Mouse (Mus musculus) heart, embryonic 12.5 days (tissue): ENCODE data around the gene Fdx1l. TPM values are rescaled to one million over a fixed set of nuclear protein-coding genes. Genes with fewer than 3 reads are reported as not detected.
"Not testable (repeated sequence)": the region's sequence is repeated elsewhere in the genome, so short reads cannot be mapped to it uniquely, and the experiment has no call there.

Source experiments
- ATAC-seq: fragments of 200-750 bp; cut with Nextera tagmentation; 2 replicates; pipeline ENCODE4 v1.8.0; 2017; ENCODE audit warnings: moderate TSS enrichment, moderate library complexity; ENCODE audit not compliant: insufficient number of reproducible peaks, low FRiP score
- H3K27ac ChIP-seq: fragments of 300-500 bp; sonication (generic); 2 replicates; pipeline ENCODE4 v1.5.1; 2016; ENCODE audit warnings: mild to moderate bottlenecking, moderate library complexity; ENCODE audit not compliant: poor library complexity, severe bottlenecking
- H3K27me3 ChIP-seq: fragments of 300-500 bp; sonication (generic); replicated peaks from 2 replicates; pipeline ENCODE4 v1.6.1; 2016; ENCODE audit warnings: mild to moderate bottlenecking, moderate library complexity
- H3K36me3 ChIP-seq: fragments of 300-500 bp; sonication (generic); 2 replicates; pipeline ENCODE4 v1.6.1; 2016; ENCODE audit warnings: mild to moderate bottlenecking, moderate library complexity
- H3K4me1 ChIP-seq: fragments of 300-500 bp; sonication (generic); replicated peaks from 2 replicates; pipeline ENCODE4 v1.6.1; 2016; ENCODE audit warnings: mild to moderate bottlenecking
- H3K4me2 ChIP-seq: fragments of 300-500 bp; sonication (generic); 2 replicates; pipeline ENCODE4 v1.6.1; 2016; ENCODE audit warnings: mild to moderate bottlenecking, moderate library complexity
- H3K4me3 ChIP-seq: fragments of 300-500 bp; sonication (generic); 2 replicates; pipeline ENCODE4 v1.5.1; 2016; ENCODE audit warnings: mild to moderate bottlenecking
- H3K9ac ChIP-seq: fragments of 300-500 bp; sonication (generic); 2 replicates; pipeline ENCODE4 v1.6.1; 2016; ENCODE audit warnings: mild to moderate bottlenecking, moderate library complexity
- H3K9me3 ChIP-seq: fragments of 300-500 bp; sonication (generic); replicated peaks from 2 replicates; pipeline ENCODE4 v1.6.1; 2016; ENCODE audit warnings: mild to moderate bottlenecking, moderate library complexity
- WGBS: fragments of 180-500 bp; shearing (Covaris S2); methylation state at CpG from one replicate; pipeline ENCODE4 v1.1.7; 2016; 5-methylcytosine and 5-hydroxymethylcytosine counted together
- polyA plus RNA-seq: library from polyadenylated mRNA; unstranded; fragments of >200 nt; fragmentation: Nextera tagmentation; extraction: Ambion mirVana; gene quantifications from 2 replicates; pipeline ENCODE4 v1.2.1, GENCODE M21; 2016

Fdx1l gene
- polyA plus RNA-seq, 1 experiment from 2014 or later: 47.7 TPM

GRCm38 (mm10) chr9:21072641-21073040 lies 773 bp downstream of the Fdx1l start:
- Histone ChIP-seq H3K27ac (0 out of 2 replicates have a peak overlapping the region, but pooled peaks have one; percentile 60), H3K4me3 (peak overlapping the region; percentile 74), H3K4me1 (peaks cover 7% of the 10 kb centered on the region), H3K9ac (peak overlapping the region; percentile 94), H3K27me3 (no peaks in the 10 kb centered on the region), H3K9me3 (no peaks in the 10 kb centered on the region), H3K4me2 (peak overlapping the region; percentile 68), H3K36me3 (peaks cover 61% of the 10 kb centered on the region)
- WGBS: 8% methylated on average over 4 of the region's 4 CpGs
- no peak for ATAC-seq

DNA sequence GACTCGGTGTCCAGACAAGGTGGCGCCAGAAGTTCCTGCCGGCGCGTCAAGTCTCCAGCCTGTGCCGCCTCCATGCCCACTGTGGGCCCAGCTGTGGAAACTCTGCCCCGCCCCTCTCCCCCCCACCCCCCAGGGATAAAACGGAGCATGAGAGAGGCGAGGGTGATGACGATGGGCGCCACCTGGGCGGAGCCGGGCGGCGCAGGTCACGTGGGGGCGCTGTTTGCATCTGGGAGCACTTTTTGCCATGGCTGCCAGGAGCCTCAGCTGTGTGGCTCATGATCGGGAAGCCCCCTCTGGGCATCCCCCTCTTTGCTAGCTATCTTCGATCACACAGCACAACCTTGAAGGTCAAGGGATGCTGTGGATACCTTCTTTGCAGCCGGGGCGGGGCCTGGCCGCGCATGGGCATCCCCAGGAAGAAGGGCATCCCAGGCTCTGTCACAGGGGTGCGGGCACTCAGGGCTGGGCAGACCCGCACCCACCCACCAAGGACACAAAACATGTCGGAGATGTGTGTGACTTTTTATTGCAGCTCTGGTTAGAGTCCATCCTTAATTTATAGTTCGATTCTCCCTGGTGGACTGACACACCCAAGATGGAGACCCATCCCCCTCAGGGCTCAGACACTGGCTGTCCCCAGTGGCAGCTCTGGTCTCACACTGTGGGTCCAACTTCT lies 6.3 kb downstream of the Fdx1l start, which contains the start of gene Zglp1:
Gene Zglp1 (minus strand): TSS at position 88 of the 679 bp plus-strand sequence.
- peaks cover 66% of the 10 kb centered on the region for H3K36me3 ChIP-seq
- WGBS: 79% methylated on average over 27 of the region's 27 CpGs
- peaks cover under 1% of the 10 kb centered on the region for H3K4me1 ChIP-seq
- no peaks in the 10 kb centered on the region for H3K27me3 ChIP-seq
- H3K9me3 ChIP-seq: no peaks in the 10 kb centered on the region
- H3K27ac ChIP-seq: no peak within 1 kb of the TSS
- H3K4me3 ChIP-seq: no peak within 1 kb of the TSS
- ATAC-seq: no peak; the same call in 1 of the 2 replicates
- no peak within 1 kb of the TSS for H3K9ac ChIP-seq
- H3K4me2 ChIP-seq: no peak within 1 kb of the TSS

GRCm38 (mm10) chr9:21062928-21063327 lies 10.5 kb downstream of the Fdx1l start:
- Histone ChIP-seq H3K4me1 (no peaks in the 10 kb centered on the region), H3K9ac (no peak overlapping the region), H3K9me3 (0 out of 2 replicates have a peak, but pooled peaks cover 2% of the 10 kb centered on the region), H3K27me3 (no peaks in the 10 kb centered on the region), H3K4me2 (no peak overlapping the region), H3K4me3 (no peak overlapping the region), H3K27ac (no peak overlapping the region), H3K36me3 (peaks cover 48% of the 10 kb centered on the region)
- 85% methylated on average over 2 of the region's 2 CpGs for WGBS
- no peak for ATAC-seq

GRCm38 (mm10) chr9:21051578-21051977 lies 21.8 kb downstream of the Fdx1l start:
- no peak overlapping the region for H3K4me2 ChIP-seq
- no peak overlapping the region for H3K27ac ChIP-seq
- no peaks in the 10 kb centered on the region for H3K36me3 ChIP-seq
- no peak overlapping the region for H3K9ac ChIP-seq
- peaks cover 5% of the 10 kb centered on the region; the same call in 1 of the 2 replicates for H3K27me3 ChIP-seq
- no peak overlapping the region for H3K4me3 ChIP-seq
- 56% methylated on average over 10 of the region's 10 CpGs for WGBS
- H3K9me3 ChIP-seq: no peaks in the 10 kb centered on the region
- no peak for ATAC-seq
- no peaks in the 10 kb centered on the region for H3K4me1 ChIP-seq

- ATAC-seq: no peak
- H3K9me3 ChIP-seq: no peaks in the 10 kb centered on the region
- no peak overlapping the region for H3K9ac ChIP-seq
- 82% methylated on average over 3 of the region's 3 CpGs for WGBS
- H3K27me3 ChIP-seq: peaks cover 12% of the 10 kb centered on the region
- no peak overlapping the region for H3K4me3 ChIP-seq
- no peak overlapping the region for H3K27ac ChIP-seq
- no peak overlapping the region for H3K4me2 ChIP-seq
- H3K36me3 ChIP-seq: no peaks in the 10 kb centered on the region
- no peaks in the 10 kb centered on the region for H3K4me1 ChIP-seq
These were observed 28.2 kb downstream of the Fdx1l start for GRCm38 (mm10) chr9:21045235-21045634.

GRCm38 (mm10) chr9:21044785-21045184 lies 28.6 kb downstream of the Fdx1l start:
- H3K4me1 ChIP-seq, ATAC-seq, H3K4me2 ChIP-seq, H3K9ac ChIP-seq, H3K4me3 ChIP-seq, H3K36me3 ChIP-seq, H3K27ac ChIP-seq, H3K9me3 ChIP-seq: not testable (repeated sequence)
- peaks cover 16% of the 10 kb centered on the region for H3K27me3 ChIP-seq
- WGBS: 68% methylated on average over 1 of the region's 1 CpGs

- peaks cover 28% of the 10 kb centered on the region for H3K27me3 ChIP-seq
- H3K36me3 ChIP-seq: no peaks in the 10 kb centered on the region
- no peak overlapping the region for H3K9ac ChIP-seq
- no peak overlapping the region for H3K27ac ChIP-seq
- H3K4me3 ChIP-seq: no peak overlapping the region
- 67% methylated on average over 4 of the region's 4 CpGs for WGBS
- H3K4me1 ChIP-seq: no peaks in the 10 kb centered on the region
- H3K9me3 ChIP-seq: peaks cover 7% of the 10 kb centered on the region; the same call in 1 of the 2 replicates
- no peak for ATAC-seq
- H3K4me2 ChIP-seq: no peak overlapping the region
These were observed 29.9 kb downstream of the Fdx1l start for GRCm38 (mm10) chr9:21043563-21043962.

GRCm38 (mm10) chr9:21041308-21041707 lies 32.1 kb downstream of the Fdx1l start:
- no peaks in the 10 kb centered on the region for H3K36me3 ChIP-seq
- no peak for ATAC-seq
- no peak overlapping the region for H3K4me2 ChIP-seq
- H3K4me3 ChIP-seq: no peak overlapping the region
- peaks cover 17% of the 10 kb centered on the region for H3K4me1 ChIP-seq
- WGBS: 32% methylated on average over 4 of the region's 4 CpGs
- H3K9ac ChIP-seq: no peak overlapping the region
- peaks cover 7% of the 10 kb centered on the region; the same call in 1 of the 2 replicates for H3K9me3 ChIP-seq
- H3K27me3 ChIP-seq: peaks cover 51% of the 10 kb centered on the region
- H3K27ac ChIP-seq: no peak overlapping the region

DNA sequence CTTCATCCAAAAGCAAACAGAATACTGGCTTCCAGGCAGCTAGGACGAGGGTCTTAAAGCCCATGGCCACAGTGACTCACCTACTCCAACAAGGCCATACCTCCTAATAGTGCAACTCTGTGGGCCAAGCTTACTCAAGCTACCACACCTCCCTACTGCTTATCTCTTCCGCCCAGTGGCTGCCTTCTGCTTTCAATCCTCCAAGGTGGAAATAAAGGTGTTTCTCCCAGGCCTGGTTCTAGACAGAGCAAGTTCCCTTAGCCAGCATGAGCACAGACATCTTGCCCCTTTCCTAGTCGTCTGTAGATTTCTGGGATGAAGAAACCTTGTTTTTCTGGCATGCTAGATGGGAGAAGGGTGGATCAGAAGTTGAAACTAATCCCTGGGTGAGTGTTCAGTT lies 33.6 kb downstream of the Fdx1l start:
- ATAC-seq: no peak

GRCm38 (mm10) chr9:21037481-21037891 lies 35.9 kb downstream of the Fdx1l start:
- peaks cover 88% of the 10 kb centered on the region for H3K27me3 ChIP-seq
- peak; percentile 41 for ATAC-seq
- no peak overlapping the region for H3K27ac ChIP-seq
- WGBS: 3% methylated on average over 31 of the region's 31 CpGs
- H3K4me2 ChIP-seq: peak overlapping the region; percentile 73
- H3K4me3 ChIP-seq: peak overlapping the region; percentile 39
- peak overlapping the region; percentile 46 for H3K9ac ChIP-seq
- no peaks in the 10 kb centered on the region for H3K36me3 ChIP-seq
- peaks cover 7% of the 10 kb centered on the region; the same call in 1 of the 2 replicates for H3K9me3 ChIP-seq
- H3K4me1 ChIP-seq: peaks cover 42% of the 10 kb centered on the region

More for the DNA sequence above, 33.6 kb downstream of the Fdx1l start:
- no peak overlapping the region for H3K27ac ChIP-seq
- no peak overlapping the region for H3K4me2 ChIP-seq
- H3K9me3 ChIP-seq: peaks cover 7% of the 10 kb centered on the region; the same call in 1 of the 2 replicates
- H3K9ac ChIP-seq: no peak overlapping the region
- 69% methylated on average over 3 of the region's 3 CpGs for WGBS
- H3K4me1 ChIP-seq: peaks cover 27% of the 10 kb centered on the region
- H3K36me3 ChIP-seq: no peaks in the 10 kb centered on the region
- no peak overlapping the region for H3K4me3 ChIP-seq
- peaks cover 66% of the 10 kb centered on the region for H3K27me3 ChIP-seq

DNA sequence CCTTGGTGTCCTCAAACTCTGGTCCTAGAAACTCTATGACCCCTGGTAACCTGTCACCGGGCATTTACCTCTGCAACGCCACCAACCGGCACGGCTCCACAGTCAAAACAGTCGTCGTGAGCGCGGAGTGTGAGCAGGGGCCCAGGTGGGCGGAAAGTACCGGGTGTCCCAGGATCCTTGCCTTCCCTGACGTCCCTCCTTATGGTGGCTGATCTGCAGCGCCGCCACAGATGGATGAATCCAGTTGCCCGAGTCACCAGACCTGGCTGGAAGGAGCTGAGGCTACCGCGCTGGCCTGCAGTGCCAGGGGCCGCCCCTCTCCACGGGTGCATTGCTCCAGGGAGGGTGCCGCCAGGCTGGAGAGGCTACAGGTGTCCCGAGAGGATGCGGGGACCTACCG lies 36.7 kb downstream of the Fdx1l start:
- H3K36me3 ChIP-seq: no peaks in the 10 kb centered on the region
- H3K4me1 ChIP-seq: peaks cover 50% of the 10 kb centered on the region
- H3K27me3 ChIP-seq: peaks cover 92% of the 10 kb centered on the region
- peak overlapping the region; percentile 39 for H3K4me3 ChIP-seq
- 5% methylated on average over 22 of the region's 22 CpGs for WGBS
- peak overlapping the region; percentile 73 for H3K4me2 ChIP-seq
- H3K9ac ChIP-seq: no peak overlapping the region
- peaks cover 7% of the 10 kb centered on the region; the same call in 1 of the 2 replicates for H3K9me3 ChIP-seq
- no peak overlapping the region for H3K27ac ChIP-seq
- ATAC-seq: no peak
